Mouse (Mus musculus) right cerebral cortex, postnatal 4 days (tissue): Measurements from ENCODE around the gene Tapbpl.

Source experiments
- DNase-seq: peaks from one replicate; pipeline ENCODE4 v3.0.0-alpha.2; 2022

Gene Tapbpl

DNA sequence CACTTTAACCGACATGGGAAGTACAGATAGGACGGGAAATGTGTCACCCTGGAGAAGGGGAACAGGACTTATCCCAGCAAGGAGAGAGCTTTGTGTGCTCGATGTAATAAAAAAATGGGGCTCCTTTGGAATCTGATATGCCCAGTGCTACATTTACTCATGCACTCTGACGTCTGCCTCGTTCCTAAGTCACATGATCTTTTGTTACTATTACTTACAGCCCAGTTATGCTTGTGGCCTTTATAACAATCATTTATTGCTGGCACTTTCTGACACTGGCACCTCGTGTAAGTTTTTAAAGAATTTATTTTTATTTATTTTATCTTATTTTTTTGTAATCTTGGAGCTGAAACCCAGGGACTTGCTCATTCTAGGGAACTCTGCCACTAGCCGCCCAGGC, 38.3 kb downstream of the Tapbpl start:
- no peak for DNase-seq

DNA sequence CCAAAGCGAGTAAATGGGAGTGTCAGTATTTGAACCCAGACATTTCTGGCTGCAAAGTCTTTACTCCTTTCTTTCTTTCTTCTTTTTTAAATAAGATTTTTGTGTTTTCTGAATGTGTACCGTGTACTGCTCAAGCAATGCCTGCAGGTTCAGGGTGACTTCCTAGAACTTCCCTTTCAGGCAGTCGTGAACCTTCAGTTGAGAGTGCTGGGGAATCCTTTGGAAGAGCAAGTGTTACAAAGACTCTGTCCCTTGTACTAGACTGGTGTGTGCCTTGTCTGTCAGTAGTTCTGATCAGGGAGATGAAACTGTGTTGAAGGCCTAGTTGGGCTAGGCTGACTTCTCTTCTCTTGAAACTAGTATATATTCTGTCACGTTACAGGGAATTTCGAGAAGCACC, 38.8 kb downstream of the Tapbpl start:
- DNase-seq = no peak

DNA sequence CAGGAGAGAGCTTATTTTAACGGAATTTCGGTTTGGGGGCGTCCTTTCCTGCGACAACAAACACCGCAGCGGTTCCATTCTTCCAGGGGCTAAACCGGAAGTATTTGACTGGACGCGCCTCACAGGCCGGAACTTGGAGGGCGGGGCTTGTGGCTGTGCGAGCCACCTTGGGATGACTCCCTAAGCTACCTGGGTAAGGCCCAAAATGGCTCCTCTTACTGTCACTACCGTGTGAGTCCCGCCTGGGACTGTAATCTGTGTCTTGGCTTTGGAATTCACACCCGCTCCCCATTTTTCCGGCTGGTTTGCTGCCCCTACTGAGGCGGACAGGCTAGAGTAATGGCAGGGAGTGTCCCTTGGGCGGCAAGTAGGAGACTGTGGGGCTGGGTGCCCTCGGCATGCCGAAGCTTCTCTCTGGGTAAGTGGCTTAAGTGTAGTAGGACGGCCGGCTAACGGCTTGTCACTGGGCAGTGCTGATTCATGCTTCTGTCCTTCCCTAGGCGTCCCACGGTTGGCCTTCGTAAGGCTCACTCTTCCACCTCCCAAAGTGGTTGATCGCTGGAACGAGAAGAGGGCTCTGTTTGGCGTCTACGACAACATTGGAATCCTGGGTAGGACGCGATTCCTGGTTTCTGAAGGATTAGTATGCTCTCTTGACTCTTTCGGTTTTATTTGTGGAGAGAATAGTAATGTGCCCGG, 39.5 kb downstream of the Tapbpl start:
- peak; percentile 86 for DNase-seq

DNA sequence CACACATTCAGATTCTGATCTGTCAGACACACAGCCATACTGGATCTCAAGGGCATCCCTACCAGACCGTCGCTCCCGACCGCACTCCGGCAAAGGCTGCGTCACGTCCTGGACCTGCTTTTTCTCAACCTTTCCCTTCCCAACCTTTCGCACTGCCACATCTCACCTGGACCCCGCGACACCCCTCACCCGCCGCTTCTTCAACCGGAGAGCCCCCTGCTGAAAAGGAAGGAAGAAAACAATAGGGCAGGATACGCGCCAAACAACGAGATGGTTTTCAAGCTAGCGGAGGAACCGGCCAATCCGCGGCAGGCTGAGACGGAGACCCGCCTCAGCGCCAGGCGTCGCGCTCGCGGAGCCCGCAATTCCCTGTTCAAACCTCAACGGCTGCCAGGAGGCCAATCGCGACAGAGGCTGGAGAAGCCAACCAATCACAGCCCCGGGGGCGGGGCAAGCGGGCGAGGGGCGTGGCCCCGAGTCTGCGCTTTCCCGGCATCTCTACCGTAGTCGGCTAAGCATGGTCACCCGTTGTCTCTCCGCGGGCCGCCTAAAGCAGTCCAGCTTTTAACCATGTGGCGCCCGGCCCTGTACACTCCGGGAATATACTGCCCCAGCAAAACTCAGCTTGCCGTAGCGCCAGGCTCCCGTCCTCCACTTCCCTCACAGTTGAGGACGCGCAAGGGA, 40.2 kb downstream of the Tapbpl start, which contains the start of the genes Ncapd2 and Mrpl51:
Gene Ncapd2 (minus strand): TSS at position 370 of the 684 bp plus-strand sequence.
Gene Mrpl51 (plus strand): TSS at position 470 of the 684 bp plus-strand sequence.
- peak; percentile 99 for DNase-seq

- DNase-seq = no peak
Measured at GRCm38 (mm10) chr6:125190816-125191215, 40.8 kb downstream of the Tapbpl start.

GRCm38 (mm10) chr6:125186203-125186602, 45.5 kb downstream of the Tapbpl start:
- DNase-seq = no peak

DNA sequence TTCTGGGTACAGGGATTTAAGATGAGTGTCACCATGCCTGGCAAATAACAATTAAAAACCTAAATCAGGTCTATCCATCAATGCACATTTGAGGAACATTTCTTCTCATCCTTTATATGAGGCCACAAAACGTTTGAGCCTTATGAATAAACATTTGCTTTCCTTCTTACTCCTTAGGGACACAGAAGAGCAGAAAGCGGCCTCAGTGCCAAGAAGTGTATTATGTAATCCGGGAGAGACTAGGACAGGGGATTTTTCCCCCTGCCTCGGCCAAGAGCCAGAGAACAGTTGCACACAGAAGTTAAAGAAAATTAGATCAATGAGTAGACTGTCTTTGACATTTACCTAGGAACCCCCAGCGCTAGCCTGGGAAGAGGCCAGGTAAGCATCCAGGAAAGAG, 49.5 kb downstream of the Tapbpl start:
- no peak for DNase-seq

DNA sequence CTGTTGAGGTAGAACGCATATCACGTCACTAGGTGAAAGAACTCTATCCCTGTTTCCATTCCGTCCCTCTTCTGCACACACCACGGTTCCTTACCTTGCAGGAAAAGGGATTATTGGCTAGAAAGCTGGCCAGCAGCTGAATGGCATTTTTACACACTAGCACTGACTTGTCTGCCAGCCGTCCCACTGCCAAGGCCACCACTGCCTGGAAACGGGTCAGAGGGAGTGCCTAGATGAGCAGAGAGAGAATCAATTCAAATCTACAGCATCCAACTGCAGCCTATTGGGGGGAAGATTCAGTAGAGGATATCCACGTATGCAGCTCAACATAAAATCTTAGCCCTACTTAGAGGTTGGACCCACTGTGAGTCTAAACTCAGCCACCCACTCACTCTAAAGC, 52.1 kb downstream of the Tapbpl start:
- no peak for DNase-seq

DNA sequence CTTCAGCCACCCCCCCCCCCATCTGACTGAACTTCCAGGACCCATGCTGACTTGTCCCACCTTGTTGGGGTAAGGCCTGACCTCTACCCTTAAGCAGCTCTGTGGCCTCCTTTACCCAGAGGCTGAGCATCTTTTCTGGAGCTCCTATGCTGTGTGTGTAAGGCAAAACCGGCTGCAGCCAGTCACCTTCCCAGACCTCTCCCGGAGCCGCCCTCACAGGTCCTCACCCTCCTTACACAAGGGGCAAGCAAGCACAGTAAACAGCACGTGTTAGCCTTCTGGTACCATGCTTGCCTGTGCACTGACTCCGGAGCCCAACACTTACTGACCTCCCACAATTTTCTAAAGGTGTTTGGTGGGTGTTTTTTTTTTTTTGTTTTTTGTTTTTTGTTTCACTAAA, 56.2 kb downstream of the Tapbpl start:
- DNase-seq = no peak
